Mouse (Mus musculus): ENCODE measurements around the gene Krt18. TPM values are rescaled to one million over a fixed set of nuclear protein-coding genes. Genes with fewer than 3 reads are reported as not detected.
A peak's percentile ranks its signal among the peaks of the same experiment; 100 is the strongest.

The Krt18 gene
- polyA plus RNA-seq, 1 experiment from 2014 or later = 164 TPM

- no peaks in the 10 kb centered on the region for H3K9me3 ChIP-seq (ENCODE audit: control insufficient read depth, low read length)
- WGBS = 83% methylated on average over 3 of the region's 3 CpGs
Measured at GRCm38 (mm10) chr15:102044745-102045144, 16.8 kb downstream of the Krt18 start.

GRCm38 (mm10) chr15:102045691-102046090 is 17.7 kb downstream of the Krt18 start:
- Histone ChIP-seq H3K27ac (ENCODE audit: low read depth, low read length) (no peak overlapping the region), H3K9me3 (ENCODE audit: control insufficient read depth, low read length) (no peaks in the 10 kb centered on the region), H3K4me3 (ENCODE audit: low read length) (no peak overlapping the region), H3K4me2 (replicated peaks; ENCODE audit: low read depth, low read length) (no peak overlapping the region), H3K9ac (ENCODE audit: low read depth, low read length) (no peak overlapping the region), H3K36me3 (ENCODE audit: control insufficient read depth, insufficient read depth, low read length) (no peaks in the 10 kb centered on the region), H3K27me3 (ENCODE audit: control insufficient read depth, insufficient read depth, low read length) (no peaks in the 10 kb centered on the region), H3K4me1 (ENCODE audit: control insufficient read depth, insufficient read depth, low read length) (no peaks in the 10 kb centered on the region)
- WGBS = 91% methylated on average over 10 of the region's 10 CpGs
- ATAC-seq (ENCODE audit: low FRiP score, low TSS enrichment) = no peak

More at GRCm38 (mm10) chr15:102044745-102045144, 16.8 kb downstream of the Krt18 start:
- H3K4me1 ChIP-seq (ENCODE audit: control insufficient read depth, insufficient read depth, low read length) = no peaks in the 10 kb centered on the region
- no peak overlapping the region for H3K4me3 ChIP-seq (ENCODE audit: low read length)
- no peaks in the 10 kb centered on the region for H3K27me3 ChIP-seq (ENCODE audit: control insufficient read depth, insufficient read depth, low read length)
- no peak overlapping the region for H3K9ac ChIP-seq (ENCODE audit: low read depth, low read length)
- ATAC-seq (ENCODE audit: low FRiP score, low TSS enrichment) = no peak
- H3K4me2 ChIP-seq (replicated peaks; ENCODE audit: low read depth, low read length) = no peak overlapping the region
- no peaks in the 10 kb centered on the region for H3K36me3 ChIP-seq (ENCODE audit: control insufficient read depth, insufficient read depth, low read length)
- no peak overlapping the region for H3K27ac ChIP-seq (ENCODE audit: low read depth, low read length)

- H3K9me3 ChIP-seq (ENCODE audit: control insufficient read depth, low read length) = no peaks in the 10 kb centered on the region
- WGBS = 89% methylated on average over 6 of the region's 6 CpGs
- H3K4me2 ChIP-seq (replicated peaks; ENCODE audit: low read depth, low read length) = no peak overlapping the region
- no peak overlapping the region for H3K27ac ChIP-seq (ENCODE audit: low read depth, low read length)
- H3K27me3 ChIP-seq (ENCODE audit: control insufficient read depth, insufficient read depth, low read length) = no peaks in the 10 kb centered on the region
- no peak for ATAC-seq (ENCODE audit: low FRiP score, low TSS enrichment)
- no peak overlapping the region for H3K4me3 ChIP-seq (ENCODE audit: low read length)
- no peak overlapping the region for H3K9ac ChIP-seq (ENCODE audit: low read depth, low read length)
- 0 out of 2 replicates have a peak, but pooled peaks cover 3% of the 10 kb centered on the region for H3K4me1 ChIP-seq (ENCODE audit: control insufficient read depth, insufficient read depth, low read length)
- no peaks in the 10 kb centered on the region for H3K36me3 ChIP-seq (ENCODE audit: control insufficient read depth, insufficient read depth, low read length)
Measured at GRCm38 (mm10) chr15:102048006-102048405, 20.0 kb downstream of the Krt18 start.

GRCm38 (mm10) chr15:102049871-102050270 is 21.9 kb downstream of the Krt18 start:
- 0 out of 2 replicates have a peak, but pooled peaks cover 3% of the 10 kb centered on the region for H3K4me1 ChIP-seq (ENCODE audit: control insufficient read depth, insufficient read depth, low read length)
- no peak overlapping the region for H3K27ac ChIP-seq (ENCODE audit: low read depth, low read length)
- no peaks in the 10 kb centered on the region for H3K9me3 ChIP-seq (ENCODE audit: control insufficient read depth, low read length)
- no peak for ATAC-seq (ENCODE audit: low FRiP score, low TSS enrichment)
- H3K9ac ChIP-seq (ENCODE audit: low read depth, low read length) = no peak overlapping the region
- no peaks in the 10 kb centered on the region for H3K27me3 ChIP-seq (ENCODE audit: control insufficient read depth, insufficient read depth, low read length)
- no peaks in the 10 kb centered on the region for H3K36me3 ChIP-seq (ENCODE audit: control insufficient read depth, insufficient read depth, low read length)
- H3K4me2 ChIP-seq (replicated peaks; ENCODE audit: low read depth, low read length) = no peak overlapping the region
- no peak overlapping the region for H3K4me3 ChIP-seq (ENCODE audit: low read length)

- Histone ChIP-seq H3K4me1 (ENCODE audit: control insufficient read depth, insufficient read depth, low read length) (0 out of 2 replicates have a peak, but pooled peaks cover 3% of the 10 kb centered on the region), H3K4me3 (ENCODE audit: low read length) (peak overlapping the region; percentile 42), H3K27me3 (ENCODE audit: control insufficient read depth, insufficient read depth, low read length) (no peaks in the 10 kb centered on the region), H3K27ac (ENCODE audit: low read depth, low read length) (peak overlapping the region; percentile 76), H3K4me2 (replicated peaks; ENCODE audit: low read depth, low read length) (peak overlapping the region; percentile 78), H3K36me3 (ENCODE audit: control insufficient read depth, insufficient read depth, low read length) (no peaks in the 10 kb centered on the region), H3K9me3 (ENCODE audit: control insufficient read depth, low read length) (no peaks in the 10 kb centered on the region), H3K9ac (ENCODE audit: low read depth, low read length) (peak overlapping the region; percentile 72)
- ATAC-seq (ENCODE audit: low FRiP score, low TSS enrichment) = peak; percentile 78; the same call in 1 of the 2 replicates
- WGBS = under 1% methylated on average over 26 of the region's 33 CpGs
Measured at GRCm38 (mm10) chr15:102051920-102052683, 24.1 kb downstream of the Krt18 start.

- Histone ChIP-seq H3K4me1 (ENCODE audit: control insufficient read depth, insufficient read depth, low read length) (0 out of 2 replicates have a peak, but pooled peaks cover 3% of the 10 kb centered on the region), H3K9me3 (ENCODE audit: control insufficient read depth, low read length) (no peaks in the 10 kb centered on the region), H3K27me3 (ENCODE audit: control insufficient read depth, insufficient read depth, low read length) (no peaks in the 10 kb centered on the region), H3K27ac (ENCODE audit: low read depth, low read length) (no peak overlapping the region), H3K9ac (ENCODE audit: low read depth, low read length) (no peak overlapping the region), H3K4me3 (ENCODE audit: low read length) (no peak overlapping the region), H3K4me2 (replicated peaks; ENCODE audit: low read depth, low read length) (no peak overlapping the region), H3K36me3 (ENCODE audit: control insufficient read depth, insufficient read depth, low read length) (no peaks in the 10 kb centered on the region)
- no peak for ATAC-seq (ENCODE audit: low FRiP score, low TSS enrichment)
- WGBS = 87% methylated on average over 15 of the region's 15 CpGs
Measured at GRCm38 (mm10) chr15:102056495-102057174, 28.7 kb downstream of the Krt18 start.

- ATAC-seq (ENCODE audit: low FRiP score, low TSS enrichment) = peak; percentile 79
- H3K36me3 ChIP-seq (ENCODE audit: control insufficient read depth, insufficient read depth, low read length) = no peaks in the 10 kb centered on the region
- H3K9me3 ChIP-seq (ENCODE audit: control insufficient read depth, low read length) = no peaks in the 10 kb centered on the region
- no peak overlapping the region for H3K27ac ChIP-seq (ENCODE audit: low read depth, low read length)
- H3K4me3 ChIP-seq (ENCODE audit: low read length) = no peak overlapping the region
- H3K9ac ChIP-seq (ENCODE audit: low read depth, low read length) = no peak overlapping the region
- 0 out of 2 replicates have a peak, but pooled peaks cover 9% of the 10 kb centered on the region for H3K27me3 ChIP-seq (ENCODE audit: control insufficient read depth, insufficient read depth, low read length)
- H3K4me1 ChIP-seq (ENCODE audit: control insufficient read depth, insufficient read depth, low read length) = 0 out of 2 replicates have a peak, but pooled peaks cover 6% of the 10 kb centered on the region
- H3K4me2 ChIP-seq (replicated peaks; ENCODE audit: low read depth, low read length) = no peak overlapping the region
- WGBS = 7% methylated on average over 20 of the region's 20 CpGs
Measured at GRCm38 (mm10) chr15:102065661-102066325, 37.8 kb downstream of the Krt18 start.

- Histone ChIP-seq H3K9me3 (ENCODE audit: control insufficient read depth, low read length) (no peaks in the 10 kb centered on the region), H3K27me3 (ENCODE audit: control insufficient read depth, insufficient read depth, low read length) (0 out of 2 replicates have a peak, but pooled peaks cover 9% of the 10 kb centered on the region), H3K36me3 (ENCODE audit: control insufficient read depth, insufficient read depth, low read length) (no peaks in the 10 kb centered on the region), H3K4me3 (ENCODE audit: low read length) (no peak overlapping the region), H3K9ac (ENCODE audit: low read depth, low read length) (no peak overlapping the region), H3K4me1 (ENCODE audit: control insufficient read depth, insufficient read depth, low read length) (peaks cover 12% of the 10 kb centered on the region), H3K27ac (ENCODE audit: low read depth, low read length) (no peak overlapping the region), H3K4me2 (replicated peaks; ENCODE audit: low read depth, low read length) (no peak overlapping the region)
- ATAC-seq (ENCODE audit: low FRiP score, low TSS enrichment) = no peak
- 75% methylated on average over 13 of the region's 13 CpGs for WGBS
Measured at GRCm38 (mm10) chr15:102070476-102071467, 42.8 kb downstream of the Krt18 start.

Measured in kidney, embryonic 14.5 days (tissue).